Mouse (Mus musculus) ovary, adult 18-20 months (tissue): ENCODE results near the gene Rhbdd2.

Experiments used
- DNase-seq: peaks from one replicate; pipeline ENCODE4 v3.0.0; 2022; ENCODE audit warnings: low spot score, mixed read lengths

Gene Rhbdd2

DNA sequence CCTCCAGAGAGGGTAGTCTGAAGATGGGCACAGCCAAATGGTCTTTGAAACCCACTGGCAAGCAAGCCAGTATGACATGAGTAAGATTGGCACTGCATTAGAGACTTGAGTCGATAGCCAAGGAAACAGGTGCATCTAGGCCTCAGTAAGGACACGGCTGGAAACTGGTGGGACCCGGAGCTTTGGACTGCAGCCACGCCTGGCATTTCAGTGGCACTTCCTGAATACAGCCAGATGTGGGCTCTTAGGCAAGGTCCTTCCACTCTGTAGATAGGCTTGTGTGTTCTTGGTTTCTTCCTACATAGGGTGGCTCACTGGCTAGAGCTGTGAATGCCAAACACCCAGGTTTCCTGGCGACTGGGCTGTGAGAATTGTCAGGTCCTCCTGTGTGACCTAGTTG, 12.9 kb downstream of the Rhbdd2 start:
- no peak for DNase-seq

- no peak for DNase-seq
These were observed 13.6 kb downstream of the Rhbdd2 start for GRCm38 (mm10) chr5:135646038-135646437.

- DNase-seq = no peak
These were observed 16.3 kb downstream of the Rhbdd2 start for GRCm38 (mm10) chr5:135648461-135649308.

- DNase-seq = no peak
These were observed 16.9 kb downstream of the Rhbdd2 start for GRCm38 (mm10) chr5:135649309-135649633.

- DNase-seq = no peak
These were observed 19.1 kb downstream of the Rhbdd2 start for GRCm38 (mm10) chr5:135651536-135651935.

DNA sequence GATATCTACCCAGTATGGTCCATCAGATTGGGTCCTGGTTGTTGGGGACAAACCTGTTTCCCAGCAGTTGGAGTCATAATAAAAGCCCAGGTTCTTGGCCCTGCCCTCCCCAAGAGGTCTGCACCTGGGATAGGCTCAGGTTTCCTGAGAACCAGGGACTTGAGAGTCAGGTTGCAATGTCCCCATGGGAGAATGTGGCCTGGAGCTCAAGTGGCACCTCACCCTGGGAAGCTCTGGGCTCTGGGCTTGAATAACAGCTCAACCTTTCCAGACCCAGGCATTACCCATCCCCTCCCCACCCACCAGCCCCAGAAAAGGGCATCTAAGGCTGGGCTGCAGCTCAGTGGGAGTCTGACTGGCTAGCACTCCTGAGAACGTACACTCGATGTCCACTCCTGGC, 20.8 kb downstream of the Rhbdd2 start:
- DNase-seq = no peak

DNA sequence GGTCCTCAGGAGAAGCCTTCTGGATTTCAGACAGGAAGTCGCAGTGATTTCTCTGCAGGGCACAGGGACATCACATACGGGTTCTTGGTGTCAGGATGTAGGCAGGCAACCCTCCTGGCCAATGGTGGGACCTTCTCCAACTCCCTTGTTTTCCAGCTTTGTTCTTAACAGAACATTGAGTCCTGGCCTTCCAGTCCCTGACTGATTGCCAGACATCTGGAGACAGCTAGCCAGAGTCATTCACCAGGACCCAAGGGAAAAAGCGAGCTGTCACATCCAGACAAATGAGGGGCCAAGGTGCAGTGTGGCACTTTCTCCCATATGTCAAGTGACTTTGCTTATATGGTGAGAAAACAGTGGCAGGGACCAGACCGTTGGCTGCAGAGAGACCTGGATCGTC, 23.6 kb downstream of the Rhbdd2 start:
- DNase-seq = no peak

GRCm38 (mm10) chr5:135657128-135657527, 24.7 kb downstream of the Rhbdd2 start:
- no peak for DNase-seq

- DNase-seq = no peak
These were observed 25.4 kb downstream of the Rhbdd2 start for GRCm38 (mm10) chr5:135657703-135658373.

DNA sequence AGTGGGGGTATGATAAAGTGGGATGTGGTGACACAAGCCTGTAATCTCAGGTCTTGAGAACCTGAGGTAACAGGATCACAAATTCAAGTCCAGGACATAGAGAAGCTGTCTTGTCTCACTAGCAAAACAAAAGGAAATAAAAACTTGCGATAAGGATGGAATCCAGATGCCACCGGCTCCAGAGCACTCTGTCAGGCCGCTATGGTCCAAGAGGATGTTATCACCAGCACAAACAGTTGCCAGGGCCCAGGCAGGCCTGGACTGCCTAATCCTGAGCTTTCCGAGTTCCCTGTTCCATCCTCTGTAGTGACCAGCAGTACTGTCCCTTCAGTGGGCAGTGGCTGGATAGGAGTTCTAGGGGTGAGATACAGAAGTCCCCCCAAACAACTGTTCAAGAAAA, 27.5 kb downstream of the Rhbdd2 start:
- DNase-seq = no peak

DNA sequence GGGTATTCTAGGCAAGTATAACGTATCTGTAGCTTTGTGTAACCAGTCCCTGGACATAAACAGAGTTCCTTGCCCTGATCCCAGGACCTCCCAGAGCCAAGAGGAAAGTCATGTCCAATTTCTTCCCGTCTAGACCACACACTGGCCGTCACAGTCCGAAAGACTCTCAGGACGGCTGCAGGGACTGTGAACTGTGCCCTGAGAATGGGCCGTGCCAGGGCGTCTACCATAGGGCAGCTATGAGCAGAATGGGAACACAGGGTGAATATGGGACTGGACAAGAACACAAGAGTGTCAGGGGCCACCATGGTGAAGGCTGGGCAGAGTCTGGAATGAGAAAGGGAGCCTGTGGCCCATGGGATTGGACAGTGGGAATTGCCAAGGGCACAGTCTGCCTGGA, 28.1 kb downstream of the Rhbdd2 start:
- DNase-seq = no peak

GRCm38 (mm10) chr5:135666890-135667289, 34.5 kb downstream of the Rhbdd2 start:
- DNase-seq = no peak

DNA sequence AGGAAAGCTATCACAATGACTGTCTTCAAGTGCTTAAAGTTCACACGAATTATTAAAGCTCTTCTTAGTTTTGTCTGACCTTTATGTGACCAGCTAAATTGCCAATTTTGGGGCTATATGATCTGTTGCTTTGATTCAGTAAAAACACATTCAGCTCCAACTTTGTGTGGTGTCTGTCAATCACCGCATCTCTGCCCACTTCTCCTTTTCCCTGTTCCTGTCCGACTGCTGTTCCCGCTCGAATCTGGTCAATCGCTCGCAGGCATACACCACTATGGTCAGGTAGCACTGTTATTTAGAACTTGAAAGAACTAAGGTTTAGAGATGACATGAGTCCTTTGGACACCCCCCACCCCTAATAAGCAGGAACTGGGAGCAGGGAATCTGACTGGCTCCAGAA, 35.7 kb downstream of the Rhbdd2 start:
- DNase-seq = no peak

GRCm38 (mm10) chr5:135669741-135670275, 37.4 kb downstream of the Rhbdd2 start, which contains the start of gene Por:
Gene Por (plus strand): TSS chr5:135670033.
- no peak for DNase-seq

- DNase-seq = no peak
These were observed 38.5 kb downstream of the Rhbdd2 start for GRCm38 (mm10) chr5:135670881-135671280.

GRCm38 (mm10) chr5:135672509-135672908, 40.1 kb downstream of the Rhbdd2 start:
- DNase-seq = no peak

DNA sequence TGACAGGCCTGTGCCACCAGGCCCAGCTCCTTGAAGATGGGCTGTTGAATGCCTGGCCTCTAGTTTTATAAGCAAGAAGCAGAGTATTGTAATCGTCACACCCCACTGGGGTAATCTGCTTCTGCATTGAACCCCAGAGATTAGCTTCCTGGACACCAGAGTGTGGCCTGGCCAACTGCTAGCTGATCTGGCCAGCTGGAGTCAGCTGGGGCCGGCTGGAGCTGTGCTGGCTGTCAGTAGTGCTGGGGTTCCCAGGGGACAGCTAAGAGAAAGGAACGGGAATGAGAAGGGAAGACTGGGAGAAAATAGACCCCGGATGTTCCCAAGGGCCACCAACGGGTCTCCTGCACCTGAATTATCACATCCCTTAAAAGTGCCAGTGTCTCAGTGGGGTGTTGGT, 40.6 kb downstream of the Rhbdd2 start:
- DNase-seq = no peak

DNA sequence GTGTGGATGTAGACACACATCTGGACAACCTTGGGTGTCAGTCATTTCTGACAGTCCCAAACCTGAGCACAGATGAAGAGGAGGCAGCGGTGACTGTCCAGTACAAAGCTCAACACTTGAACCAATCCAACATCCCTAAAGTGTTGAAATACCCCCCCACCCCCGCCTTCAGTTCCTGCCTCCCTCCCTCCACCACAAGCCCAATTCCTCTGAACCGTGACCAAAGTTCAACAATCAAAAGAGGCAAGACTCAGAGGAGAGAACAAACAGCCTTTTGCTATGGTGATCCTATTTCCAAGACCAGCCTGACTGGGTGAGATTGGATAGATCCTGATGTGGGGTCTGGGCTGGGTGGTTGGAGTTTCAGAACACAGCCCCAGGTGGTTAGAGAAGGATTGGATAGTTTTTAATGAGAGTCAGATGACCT, 41.9 kb downstream of the Rhbdd2 start:
- no peak for DNase-seq

DNA sequence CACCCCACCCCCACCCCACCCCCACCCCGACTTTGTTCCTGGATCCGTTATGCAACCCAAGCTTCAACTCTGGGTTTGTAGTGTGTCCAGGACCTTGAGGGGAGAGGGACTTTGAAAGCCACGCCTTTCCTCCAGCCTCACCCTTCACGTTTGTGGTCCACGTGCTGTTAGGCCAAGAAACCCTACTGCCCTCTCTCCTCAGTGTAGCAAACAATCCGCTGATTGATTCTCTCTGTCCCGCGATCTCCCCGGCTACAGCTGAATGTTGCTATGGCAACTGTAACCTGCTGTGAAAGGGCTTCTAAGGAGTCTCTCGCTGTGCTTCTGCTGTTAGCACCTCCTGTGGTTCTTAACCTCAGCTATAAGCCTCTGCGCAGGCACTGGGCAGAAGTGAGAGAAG, 42.4 kb downstream of the Rhbdd2 start:
- peak; percentile 83 for DNase-seq

- no peak for DNase-seq
These were observed 44.3 kb downstream of the Rhbdd2 start for GRCm38 (mm10) chr5:135676696-135677095.

DNA sequence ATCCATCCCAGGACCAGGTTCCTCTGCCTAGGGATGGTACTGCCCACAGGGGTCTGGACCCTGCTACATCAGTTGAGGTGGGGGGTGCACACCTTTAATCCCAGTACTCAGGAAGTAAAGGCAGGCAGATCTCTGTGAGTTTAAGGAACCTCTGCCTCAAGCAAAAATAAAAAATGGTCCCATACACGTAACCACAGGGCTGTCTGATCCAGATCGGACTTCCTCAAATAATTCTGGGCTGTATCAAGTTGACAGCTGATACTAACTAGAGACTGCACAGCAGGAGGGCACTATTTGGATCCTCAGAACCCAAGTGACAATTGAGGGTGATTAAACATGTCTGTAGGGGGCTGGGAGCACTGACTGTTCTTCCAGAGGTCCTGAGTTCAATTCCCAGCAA, 44.8 kb downstream of the Rhbdd2 start:
- no peak for DNase-seq

DNA sequence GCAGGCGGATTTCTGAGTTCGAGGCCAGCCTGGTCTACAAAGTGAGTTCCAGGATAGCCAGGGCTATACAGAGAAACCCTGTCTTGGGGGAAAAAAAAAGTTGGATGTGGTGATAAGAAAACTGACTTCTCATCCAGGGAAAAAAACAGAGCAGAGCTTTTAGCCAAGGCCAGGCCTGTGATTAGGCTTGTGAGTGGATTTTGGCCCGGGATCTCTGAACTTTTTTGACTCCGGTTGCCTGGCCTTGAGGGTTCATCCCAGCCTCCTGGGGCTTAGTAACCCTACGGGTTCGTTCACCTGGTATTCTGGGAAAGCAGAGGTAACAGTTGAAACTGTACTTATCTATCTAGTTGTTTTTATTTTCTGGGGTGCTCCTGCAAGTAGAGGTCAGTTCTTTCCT, 46.1 kb downstream of the Rhbdd2 start:
- peak; percentile 59 for DNase-seq

DNA sequence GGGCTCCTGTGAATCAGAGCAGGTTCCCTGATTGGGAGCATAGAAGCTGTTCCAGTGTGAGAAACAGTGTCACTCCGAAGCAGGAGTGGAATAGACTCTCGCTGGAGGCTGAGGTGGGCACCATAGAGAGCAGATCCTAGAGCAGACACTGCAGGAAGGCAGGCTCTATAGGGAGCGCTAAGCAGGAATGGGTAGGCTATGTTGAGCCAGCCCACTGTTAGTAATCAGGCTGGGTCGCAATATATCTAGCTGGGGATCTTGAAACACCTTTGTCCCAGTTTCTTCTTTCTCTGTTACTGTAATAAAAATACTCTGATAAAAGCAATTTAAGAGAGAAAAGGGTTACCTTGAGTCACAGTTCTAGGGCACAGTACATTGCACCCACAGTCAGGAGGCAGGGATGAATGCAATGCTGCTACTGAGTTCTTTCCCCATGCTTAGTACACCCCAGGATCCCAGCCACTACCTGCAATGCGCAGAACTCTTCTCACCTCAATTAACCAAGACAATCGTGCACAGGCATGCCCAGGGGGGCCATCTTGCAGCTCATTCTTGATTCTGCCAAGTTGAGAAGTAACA, 48.6 kb downstream of the Rhbdd2 start:
- DNase-seq = no peak
